Mouse (Mus musculus) skeletal muscle tissue, postnatal 0 days (tissue): ENCODE measurements around the gene Dglucy. TPM values are rescaled to one million over a fixed set of nuclear protein-coding genes. Genes with fewer than 3 reads are reported as not detected.

Experiments used
- polyA plus RNA-seq: library from polyadenylated mRNA; unstranded; fragments of >200 nt; fragmentation: Nextera tagmentation; extraction: Ambion mirVana; gene quantifications from 2 replicates; pipeline ENCODE4 v1.2.1, GENCODE M21; 2015

Dglucy gene
- polyA plus RNA-seq, result 1.5 and 3.9 TPM in 2 replicates

DNA sequence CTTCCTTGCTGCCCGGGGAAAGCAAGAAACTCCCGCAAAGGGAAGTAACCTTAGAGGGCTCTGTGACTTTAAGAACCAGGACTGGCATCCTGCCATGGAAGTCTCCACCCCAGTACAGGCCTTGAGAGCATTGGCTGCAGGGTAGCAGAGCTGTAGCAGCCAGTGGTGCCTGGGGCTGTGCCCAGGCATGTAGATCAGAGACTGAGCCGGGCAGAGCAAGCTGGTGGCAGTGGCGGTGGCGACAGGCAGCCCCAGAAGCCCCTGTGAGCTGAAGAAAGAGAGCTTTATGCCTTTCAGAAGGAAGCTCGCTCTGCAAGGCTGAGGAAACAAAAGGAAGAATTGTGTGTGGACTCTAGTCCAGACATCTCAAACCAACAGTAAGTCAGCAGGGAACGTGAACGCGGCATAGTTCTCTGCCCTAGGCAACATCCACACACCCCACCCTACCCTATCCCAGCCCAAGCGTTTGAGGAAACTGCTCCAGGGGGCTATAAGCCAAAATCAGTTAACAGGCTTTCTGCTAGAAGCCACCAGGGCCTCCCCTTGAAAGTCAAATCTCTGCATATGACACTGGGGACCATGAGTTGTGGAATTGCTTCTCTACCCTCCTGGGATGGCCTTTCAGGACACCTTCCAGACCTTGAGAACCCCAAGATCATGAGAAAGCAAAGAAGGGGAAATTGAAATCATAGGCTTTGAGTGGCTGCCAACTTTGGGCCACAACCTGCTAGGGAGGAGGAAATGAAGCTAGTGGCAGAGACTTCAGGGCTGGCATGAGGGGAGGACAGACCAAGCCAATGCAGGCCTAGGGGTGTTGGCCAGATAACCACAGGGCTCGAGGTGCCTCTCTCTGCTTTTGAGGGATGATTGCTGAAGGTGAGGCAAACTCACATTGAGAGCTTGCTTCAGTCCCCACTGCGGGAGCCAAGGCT is at the start of gene Dglucy:
Dglucy (plus strand) TSS at position 124 of the 932 bp plus-strand sequence.

DNA sequence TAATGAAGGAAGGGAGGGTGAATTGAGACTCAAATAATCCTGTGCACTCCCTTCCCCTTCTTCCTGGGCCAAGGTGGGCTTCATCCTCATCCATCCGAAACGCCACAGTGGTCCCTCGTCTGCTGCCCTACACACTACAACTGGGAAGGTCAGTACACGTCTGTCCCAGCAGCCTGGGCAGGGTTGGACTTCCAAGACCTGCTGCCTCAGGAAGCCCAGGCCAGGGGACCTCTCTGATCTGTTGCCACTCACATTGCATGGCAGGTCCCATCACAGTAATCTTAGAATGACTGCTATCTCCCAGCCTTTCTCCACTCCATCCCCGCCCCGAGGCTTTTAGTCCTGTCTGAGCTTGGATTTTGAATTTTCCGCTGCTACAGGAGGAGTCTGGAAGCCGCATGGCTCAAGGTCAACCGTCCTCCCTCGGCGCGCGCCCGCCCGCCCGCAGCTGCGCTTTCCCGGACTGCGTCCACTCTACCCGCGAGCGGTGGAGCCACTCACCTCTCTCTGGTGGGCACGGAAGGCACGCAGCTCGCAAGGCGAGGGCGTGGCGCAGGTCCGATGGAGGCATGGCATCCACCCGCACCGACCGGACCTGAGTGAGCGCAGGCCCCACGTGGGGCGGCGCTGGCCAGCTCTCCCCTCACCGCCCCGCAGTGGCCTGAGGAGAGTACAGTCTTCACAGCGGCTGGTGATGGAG is 128.9 kb downstream of the Dglucy start, which contains the start of gene Gpr68:
Gpr68 (minus strand) TSS at position 601 of the 700 bp plus-strand sequence.

Other genes with a start within 250 kb of the Dglucy start
- 2.8 and 3.5 TPM in 2 replicates for gene Rps6ka5, start 52.1 kb upstream of the Dglucy start, polyA plus RNA-seq
- gene Gpr68, start 129.1 kb downstream of the Dglucy start, polyA plus RNA-seq, result 0.17 and 0.24 TPM in 2 replicates
- gene Ccdc88c, start 250.0 kb downstream of the Dglucy start, polyA plus RNA-seq, result 11.9 and 15.2 TPM in 2 replicates